8 mouse cellular contexts compared by ENCODE assay signal in genomic region chr17:46644916-46645475, GRCm38 (mm10). TPM values are rescaled to one million over a fixed set of nuclear protein-coding genes. Genes with fewer than 3 reads are reported as not detected.
DNase-seq lines count a peak whose midpoint lies in the region; ATAC-seq lines count a peak whose summit lies in the region.

No protein-coding gene starts in this region.

- H3K9ac ChIP-seq in forebrain, embryonic 15.5 days (replicated peaks): peak overlapping the region; percentile 87
- peak overlapping the region; percentile 53 for H3K9ac ChIP-seq in stomach, embryonic 14.5 days (replicated peaks; ENCODE audit: low read depth, low read length)

- peak; percentile 77 to 85 for DNase-seq in adrenal gland, postnatal 36 days
- DNase-seq in kidney, adult 11 months: peak; percentile 94
- DNase-seq in lung, adult 18-20 months: peak; percentile 87 to 90
- no peak for DNase-seq in spleen, postnatal 14 days (ENCODE audit: low spot score in 2 of 2)

- H3K4me2 ChIP-seq in forebrain, embryonic 15.5 days (replicated peaks): peak overlapping the region; percentile 92
- H3K4me2 ChIP-seq in stomach, embryonic 14.5 days (replicated peaks; ENCODE audit: low read depth, low read length): peak overlapping the region; percentile 94

- peaks cover 30% of the 10 kb centered on the region for H3K36me3 ChIP-seq in erythroblast, embryonic 14.5 days (ENCODE audit: control insufficient read depth)
- H3K36me3 ChIP-seq in forebrain, embryonic 15.5 days: peaks cover 25% of the 10 kb centered on the region
- peaks cover 18% of the 10 kb centered on the region for H3K36me3 ChIP-seq in stomach, embryonic 14.5 days (ENCODE audit: control insufficient read depth, insufficient read depth, low read length)

- no peaks in the 10 kb centered on the region for H3K27me3 ChIP-seq in erythroblast, embryonic 14.5 days (ENCODE audit: control insufficient read depth)
- no peaks in the 10 kb centered on the region for H3K27me3 ChIP-seq in forebrain, embryonic 15.5 days
- no peaks in the 10 kb centered on the region for H3K27me3 ChIP-seq in stomach, embryonic 14.5 days (ENCODE audit: control insufficient read depth, insufficient read depth, low read length)

- WGBS in forebrain, embryonic 15.5 days: 4% methylated on average over 11 of the region's 11 CpGs
- 10% methylated on average over 11 of the region's 11 CpGs for WGBS in stomach, embryonic 14.5 days

- peak overlapping the region; percentile 92 for H3K4me3 ChIP-seq in erythroblast, embryonic 14.5 days (replicated peaks)
- peak overlapping the region; percentile 99 for H3K4me3 ChIP-seq in forebrain, embryonic 15.5 days
- peak overlapping the region; percentile 74 for H3K4me3 ChIP-seq in stomach, embryonic 14.5 days (ENCODE audit: low read depth, low read length)

- peaks cover 42% of the 10 kb centered on the region for H3K4me1 ChIP-seq in erythroblast, embryonic 14.5 days (ENCODE audit: control insufficient read depth)
- H3K4me1 ChIP-seq in forebrain, embryonic 15.5 days: peaks cover 38% of the 10 kb centered on the region
- H3K4me1 ChIP-seq in stomach, embryonic 14.5 days (ENCODE audit: control insufficient read depth, insufficient read depth, low read length): peaks cover 26% of the 10 kb centered on the region

- ATAC-seq in erythroblast, adult 5-6 weeks (replicated peaks; ENCODE audit: low FRiP score, poor library complexity, severe bottlenecking): no peak
- no peak for ATAC-seq in forebrain, embryonic 15.5 days (replicated peaks)
- ATAC-seq in stomach, embryonic 14.5 days (ENCODE audit: insufficient number of reproducible peaks, insufficient read depth, low FRiP score, low read depth): peak; percentile 48

- no peaks in the 10 kb centered on the region for H3K9me3 ChIP-seq in erythroblast, embryonic 14.5 days (ENCODE audit: control insufficient read depth, low read length)
- H3K9me3 ChIP-seq in forebrain, embryonic 15.5 days: no peaks in the 10 kb centered on the region
- H3K9me3 ChIP-seq in stomach, embryonic 14.5 days (ENCODE audit: control insufficient read depth, low read depth, low read length): no peaks in the 10 kb centered on the region

- peak overlapping the region; percentile 38 for H3K27ac ChIP-seq in forebrain, embryonic 15.5 days (replicated peaks)
- peak overlapping the region; percentile 84 for H3K27ac ChIP-seq in stomach, embryonic 14.5 days (ENCODE audit: low read length)

RNA-seq across cellular contexts. Expression of gene Klc4, which starts 0.8 kb away (rescaled TPM):
- polyA plus RNA-seq in erythroblast, embryonic 14.5 days (2012): 2.0 TPM in 2 replicates
- total RNA-seq in erythroblast, adult 5-6 weeks (2015; ENCODE audit: low replicate concordance): 0.38 and 1.3 TPM in 2 replicates
- 7.7 and 12.0 TPM in 2 replicates for total RNA-seq in erythroblast, adult 5-6 weeks (2017; ENCODE audit: low replicate concordance)
- total RNA-seq in adrenal gland, postnatal 36 days (2021): 10 to 100 TPM; 35.3 to 50.3 TPM
- 41.4 and 45.1 TPM in 2 replicates for polyA plus RNA-seq in forebrain, embryonic 15.5 days (2015; fragmentation: Nextera tagmentation; extraction: Ambion mirVana)
- 31.0 and 32.3 TPM in 2 replicates for polyA plus RNA-seq in stomach, embryonic 14.5 days (2014; fragmentation: Nextera tagmentation; extraction: Ambion mirVana)

RNA-seq across cellular contexts. Expression of gene Mrpl2, which starts 1.0 kb away (rescaled TPM):
- polyA plus RNA-seq in erythroblast, embryonic 14.5 days (2012): 34.1 and 35.9 TPM in 2 replicates
- total RNA-seq in erythroblast, adult 5-6 weeks (2015; ENCODE audit: low replicate concordance): 35.5 and 61.9 TPM in 2 replicates
- 19.5 and 41.6 TPM in 2 replicates for total RNA-seq in erythroblast, adult 5-6 weeks (2017; ENCODE audit: low replicate concordance)
- total RNA-seq in adrenal gland, postnatal 36 days (2021): 100 to 1,000 TPM in 1 of 2 experiments, 10 to 100 TPM in 1; 92.6 to 114 TPM
- 73.7 and 81.9 TPM in 2 replicates for polyA plus RNA-seq in forebrain, embryonic 15.5 days (2015; fragmentation: Nextera tagmentation; extraction: Ambion mirVana)
- polyA plus RNA-seq in stomach, embryonic 14.5 days (2014; fragmentation: Nextera tagmentation; extraction: Ambion mirVana): 99.2 and 104 TPM in 2 replicates

RNA-seq across cellular contexts. Expression of gene Cul7, which starts 5.1 kb away (rescaled TPM):
- polyA plus RNA-seq in erythroblast, embryonic 14.5 days (2012): 1.3 and 2.3 TPM in 2 replicates
- 1.9 and 3.8 TPM in 2 replicates for total RNA-seq in erythroblast, adult 5-6 weeks (2015; ENCODE audit: low replicate concordance)
- total RNA-seq in erythroblast, adult 5-6 weeks (2017; ENCODE audit: low replicate concordance): 0.68 and 1.1 TPM in 2 replicates
- 10 to 100 TPM; 36.3 to 42.2 TPM for total RNA-seq in adrenal gland, postnatal 36 days (2021)
- 35.9 and 36.5 TPM in 2 replicates for polyA plus RNA-seq in forebrain, embryonic 15.5 days (2015; fragmentation: Nextera tagmentation; extraction: Ambion mirVana)
- polyA plus RNA-seq in stomach, embryonic 14.5 days (2014; fragmentation: Nextera tagmentation; extraction: Ambion mirVana): 45.9 and 47.2 TPM in 2 replicates

RNA-seq across cellular contexts. Expression of gene Ptk7, which starts 15.7 kb away (rescaled TPM):
- 0.03 and 0.04 TPM in 2 replicates for polyA plus RNA-seq in erythroblast, embryonic 14.5 days (2012)
- total RNA-seq in erythroblast, adult 5-6 weeks (2015; ENCODE audit: low replicate concordance): not detected in 2 replicates
- not detected in 2 replicates for total RNA-seq in erythroblast, adult 5-6 weeks (2017; ENCODE audit: low replicate concordance)
- total RNA-seq in adrenal gland, postnatal 36 days (2021): 10 to 100 TPM in 1 of 2 experiments, 1 to 10 TPM in 1; 6.8 to 11.7 TPM
- 32.1 and 33.0 TPM in 2 replicates for polyA plus RNA-seq in forebrain, embryonic 15.5 days (2015; fragmentation: Nextera tagmentation; extraction: Ambion mirVana)
- 37.6 and 45.2 TPM in 2 replicates for polyA plus RNA-seq in stomach, embryonic 14.5 days (2014; fragmentation: Nextera tagmentation; extraction: Ambion mirVana)

RNA-seq across cellular contexts. Expression of gene Rrp36, which starts 29.2 kb away (rescaled TPM):
- polyA plus RNA-seq in erythroblast, embryonic 14.5 days (2012): 2.0 and 2.6 TPM in 2 replicates
- total RNA-seq in erythroblast, adult 5-6 weeks (2015; ENCODE audit: low replicate concordance): 2.1 and 7.9 TPM in 2 replicates
- 7.7 and 11.3 TPM in 2 replicates for total RNA-seq in erythroblast, adult 5-6 weeks (2017; ENCODE audit: low replicate concordance)
- 10 to 100 TPM; 23.8 to 30.4 TPM for total RNA-seq in adrenal gland, postnatal 36 days (2021)
- 49.5 and 49.9 TPM in 2 replicates for polyA plus RNA-seq in forebrain, embryonic 15.5 days (2015; fragmentation: Nextera tagmentation; extraction: Ambion mirVana)
- 52.3 and 53.5 TPM in 2 replicates for polyA plus RNA-seq in stomach, embryonic 14.5 days (2014; fragmentation: Nextera tagmentation; extraction: Ambion mirVana)

Comparison
In these comparisons a context has a peak if more than half of its experiments do, and no peak if none do; other contexts are left out.
1. DNase-seq: peak in adrenal gland, postnatal 36 days (2 of 2), kidney, adult 11 months (single experiment) and lung, adult 18-20 months (2 of 2); none in spleen, postnatal 14 days (0 of 2).
2. RNA of gene Klc4, which starts 0.8 kb away (polyA plus RNA-seq): 41.4 to 45.1 TPM in forebrain, embryonic 15.5 days and 31.0 to 32.3 TPM in stomach, embryonic 14.5 days; 2.0 TPM in erythroblast, embryonic 14.5 days; every median in the first group is over 10 times any median in the second.
3. RNA of gene Cul7, which starts 5.1 kb away (polyA plus RNA-seq): 45.9 to 47.2 TPM in stomach, embryonic 14.5 days and 35.9 to 36.5 TPM in forebrain, embryonic 15.5 days; 1.3 to 2.3 TPM in erythroblast, embryonic 14.5 days; every median in the first group is over 10 times any median in the second.
4. Peak in every context shown above with its lines, with median percentiles within 50 percentile points of each other: H3K4me3 ChIP-seq.